Mouse (Mus musculus) right cerebral cortex, adult 2 months (tissue): ENCODE results near the gene Crym.

Source experiments
- DNase-seq, 2 experiments: peaks; one replicate each; pipeline ENCODE4 v3.0.0; 2021 to 2022; ENCODE audit warnings: low spot score in 2 of 2

The Crym gene

GRCm38 (mm10) chr7:120163581-120164251 is 38.2 kb downstream of the Crym start:
- DNase-seq: no peak

DNA sequence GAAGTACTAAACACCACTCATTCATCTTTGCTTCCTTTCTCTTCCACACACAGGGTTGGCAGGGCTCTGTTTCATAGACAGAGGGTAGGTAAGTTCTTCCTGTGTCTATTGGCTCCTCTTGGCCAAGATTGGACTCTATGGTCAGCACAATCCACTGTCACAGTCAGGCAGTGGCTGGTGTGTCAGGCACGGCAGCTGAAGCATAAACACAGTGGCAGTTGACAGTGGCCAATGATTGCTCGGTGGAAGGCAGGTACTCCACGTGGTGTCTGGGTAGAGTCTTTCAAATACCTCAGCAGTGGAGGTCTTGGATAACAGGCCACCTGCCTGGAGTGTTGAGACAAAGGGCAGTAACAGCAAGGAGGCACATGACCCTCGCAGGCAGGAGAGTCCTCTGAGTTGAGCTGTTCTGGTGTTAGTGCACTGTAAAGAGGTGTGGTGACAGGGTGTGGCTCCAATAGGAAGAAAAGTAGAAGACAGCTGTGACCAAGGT is 43.7 kb downstream of the Crym start:
- no peak for DNase-seq

GRCm38 (mm10) chr7:120157575-120158061 is 44.3 kb downstream of the Crym start:
- no peak for DNase-seq

DNA sequence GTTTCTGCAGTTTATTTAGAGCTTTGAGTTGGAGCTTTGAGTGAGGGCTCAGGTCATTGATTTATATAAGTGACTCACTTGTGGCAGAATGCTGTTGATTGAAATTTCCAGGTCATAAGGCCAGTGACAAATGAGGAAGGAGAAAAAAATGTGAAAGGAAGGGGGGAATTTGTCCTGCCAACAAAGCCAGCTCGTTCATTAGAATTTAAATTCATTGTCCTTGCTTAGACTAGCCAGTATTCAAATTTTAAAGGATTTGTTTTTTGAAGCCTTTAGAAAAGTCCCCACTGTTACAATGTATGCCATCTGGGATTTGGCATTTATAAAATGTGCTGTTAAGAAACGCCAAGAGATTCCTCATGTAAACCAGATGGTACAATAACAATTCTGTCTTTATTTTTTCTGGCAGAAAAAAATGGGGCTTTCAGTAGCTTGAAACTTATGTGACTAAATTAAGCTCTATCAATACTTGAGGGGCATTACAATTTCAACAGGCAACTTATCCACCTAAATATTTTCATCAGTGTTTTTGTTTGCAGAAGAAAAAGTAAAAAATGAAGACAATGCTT is 45.0 kb downstream of the Crym start:
- DNase-seq: no peak

GRCm38 (mm10) chr7:120150898-120151297 is 51.0 kb downstream of the Crym start:
- DNase-seq: no peak

DNA sequence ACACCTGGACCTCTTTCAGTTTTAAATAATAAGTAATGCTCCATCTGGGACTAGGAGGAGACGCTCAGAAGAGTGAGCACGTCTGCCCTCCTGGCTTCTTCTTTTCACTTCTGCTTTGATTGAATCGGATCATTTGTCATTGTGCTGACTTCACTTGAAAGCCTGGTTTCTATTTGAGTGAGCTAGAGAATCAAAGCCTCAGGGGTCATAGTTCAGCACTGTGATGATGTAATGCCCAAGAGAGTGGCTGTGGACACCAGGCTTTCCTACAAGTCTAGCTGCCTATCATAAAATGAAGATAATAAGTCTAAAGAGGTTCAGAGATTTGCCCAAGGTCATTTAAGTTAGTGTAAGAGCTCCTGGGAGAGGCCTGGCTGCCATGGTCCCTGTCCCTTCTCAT is 51.7 kb downstream of the Crym start:
- DNase-seq: no peak

DNA sequence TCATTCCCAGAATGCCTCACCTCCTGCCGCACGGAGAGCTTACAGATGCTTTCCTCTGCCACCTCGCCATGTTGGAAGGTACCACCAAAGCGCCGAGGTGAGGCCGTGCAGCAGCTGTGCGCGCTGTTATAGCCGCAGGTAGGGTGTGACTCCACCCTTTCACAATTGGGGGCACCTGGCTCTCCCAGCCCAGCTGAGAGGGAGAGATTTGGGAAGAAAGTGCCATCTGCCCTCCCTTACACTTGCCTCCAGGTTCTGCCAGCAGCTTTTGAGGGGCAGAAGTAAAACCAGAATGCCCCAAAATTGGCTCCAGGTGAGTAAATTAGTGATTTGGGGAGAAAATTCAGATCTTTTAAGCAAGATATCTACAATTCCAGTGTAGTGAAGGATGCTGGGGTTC is 56.7 kb downstream of the Crym start, which contains the start of gene Zp2:
Gene Zp2 (minus strand): TSS at position 101 of the 400 bp plus-strand sequence.
- DNase-seq: no peak

DNA sequence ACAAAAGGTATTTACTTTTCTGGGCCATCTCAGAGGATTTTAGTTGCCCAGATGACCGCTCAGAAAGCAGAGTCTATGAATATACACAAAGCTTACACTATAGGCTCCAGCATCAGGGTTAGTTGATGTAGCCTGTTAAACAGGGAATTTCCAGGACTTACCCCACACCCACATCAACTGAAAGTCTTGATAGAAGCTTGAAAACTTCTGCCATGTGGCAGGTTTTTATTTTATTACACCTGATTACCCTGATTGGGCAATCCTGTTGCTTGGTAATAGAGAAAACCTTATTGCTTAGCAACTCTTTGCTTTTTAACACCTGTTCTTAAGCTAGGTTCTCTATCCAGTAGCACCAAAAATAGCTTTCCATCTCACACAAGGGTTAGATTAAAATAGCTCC is 59.2 kb downstream of the Crym start:
- no peak for DNase-seq
